Mouse (Mus musculus) heart, adult 8-10 months (tissue): ENCODE measurements around the gene Ube2o. TPM values are rescaled to one million over a fixed set of nuclear protein-coding genes. Genes with fewer than 3 reads are reported as not detected.

Experiments
- DNase-seq: peaks from one replicate; pipeline ENCODE4 v3.0.0; 2022; ENCODE audit warnings: low spot score
- total RNA-seq, 4 experiments: library from RNA; stranded (reverse); gene quantifications; 2 replicates each; pipeline ENCODE4 v1.2.4; 2022

Ube2o gene
- total RNA-seq, 4 experiments from 2014 or later: 27.4 to 33.1 (median 29.8) TPM

GRCm38 (mm10) chr11:116543110-116543509 lies 38.1 kb downstream of the Ube2o start:
- no peak for DNase-seq

DNA sequence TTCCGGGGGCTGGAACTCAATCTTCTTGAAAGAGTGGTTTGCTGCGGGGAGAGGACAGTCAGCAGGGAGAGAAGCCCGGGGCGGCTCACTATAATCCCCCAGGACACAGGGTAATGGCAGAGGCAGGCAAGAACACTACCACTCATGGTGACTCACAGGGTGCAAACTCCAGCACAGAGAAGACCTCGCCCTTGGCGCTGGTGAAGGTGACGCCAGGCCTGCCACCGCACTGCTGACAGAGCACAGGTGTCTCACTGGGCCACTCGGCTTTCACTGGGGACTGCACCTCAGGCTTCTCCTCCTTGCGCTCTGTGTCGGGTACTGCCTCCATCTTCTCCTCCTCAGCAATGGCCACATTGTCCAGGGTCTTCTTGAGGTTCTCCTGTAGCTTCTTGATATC lies 40.1 kb downstream of the Ube2o start:
- DNase-seq: no peak

GRCm38 (mm10) chr11:116538142-116538735 lies 43.0 kb downstream of the Ube2o start:
- no peak for DNase-seq

DNA sequence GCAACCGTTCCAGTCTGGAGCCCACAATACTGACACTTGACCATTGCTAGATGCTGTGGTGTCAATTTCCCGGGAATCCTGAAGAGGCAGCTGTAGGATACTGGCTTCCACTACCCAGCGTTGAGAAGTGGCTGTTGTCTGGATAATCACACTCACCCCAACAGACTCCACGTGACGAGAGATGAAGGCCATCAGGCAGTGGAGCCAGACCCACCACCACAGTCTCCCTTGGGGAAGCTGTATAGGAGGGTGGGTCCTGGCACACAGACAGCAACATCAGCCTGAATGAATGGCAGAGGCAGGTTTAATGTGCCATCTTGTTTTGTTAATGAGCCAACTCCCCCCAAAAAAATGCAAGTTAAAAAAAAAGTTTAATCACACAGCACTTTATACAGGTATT lies 43.9 kb downstream of the Ube2o start:
- no peak for DNase-seq

GRCm38 (mm10) chr11:116536685-116537084 lies 44.6 kb downstream of the Ube2o start:
- DNase-seq: no peak

DNA sequence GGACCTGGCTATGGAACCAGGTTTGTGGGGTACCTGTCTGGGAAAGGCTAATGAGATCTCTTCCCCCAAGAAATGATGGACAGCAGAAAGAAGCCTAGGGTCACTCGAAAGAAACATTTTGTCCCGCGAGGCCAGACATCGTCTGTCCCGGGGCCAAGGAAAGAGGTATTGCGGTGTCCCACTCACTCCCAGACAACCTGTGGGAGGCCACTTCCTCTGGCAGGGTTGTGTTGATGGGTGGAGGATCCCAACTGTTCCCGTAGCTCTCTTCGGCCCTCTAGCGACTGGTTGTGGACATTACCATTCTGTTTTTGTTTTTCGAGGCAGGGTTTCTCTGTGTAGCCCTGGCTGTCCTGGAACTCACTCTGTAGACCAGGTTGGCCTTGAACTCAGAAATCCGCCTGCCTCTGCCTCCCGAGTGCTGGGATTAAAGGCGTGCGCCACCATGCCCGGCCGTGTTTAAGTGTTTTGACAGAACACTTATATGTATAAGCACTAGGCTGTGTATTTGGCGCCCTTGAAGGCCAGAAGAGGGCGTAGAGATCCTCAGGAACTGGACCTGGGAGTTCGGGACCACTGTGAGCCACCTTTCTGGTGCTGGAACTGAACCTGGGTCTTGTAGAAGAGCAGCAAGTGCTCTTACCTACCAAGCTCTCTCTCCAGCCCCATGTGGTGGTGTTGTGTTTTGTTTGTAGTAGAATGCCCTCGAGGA lies 46.9 kb downstream of the Ube2o start:
- DNase-seq: peak; percentile 82

DNA sequence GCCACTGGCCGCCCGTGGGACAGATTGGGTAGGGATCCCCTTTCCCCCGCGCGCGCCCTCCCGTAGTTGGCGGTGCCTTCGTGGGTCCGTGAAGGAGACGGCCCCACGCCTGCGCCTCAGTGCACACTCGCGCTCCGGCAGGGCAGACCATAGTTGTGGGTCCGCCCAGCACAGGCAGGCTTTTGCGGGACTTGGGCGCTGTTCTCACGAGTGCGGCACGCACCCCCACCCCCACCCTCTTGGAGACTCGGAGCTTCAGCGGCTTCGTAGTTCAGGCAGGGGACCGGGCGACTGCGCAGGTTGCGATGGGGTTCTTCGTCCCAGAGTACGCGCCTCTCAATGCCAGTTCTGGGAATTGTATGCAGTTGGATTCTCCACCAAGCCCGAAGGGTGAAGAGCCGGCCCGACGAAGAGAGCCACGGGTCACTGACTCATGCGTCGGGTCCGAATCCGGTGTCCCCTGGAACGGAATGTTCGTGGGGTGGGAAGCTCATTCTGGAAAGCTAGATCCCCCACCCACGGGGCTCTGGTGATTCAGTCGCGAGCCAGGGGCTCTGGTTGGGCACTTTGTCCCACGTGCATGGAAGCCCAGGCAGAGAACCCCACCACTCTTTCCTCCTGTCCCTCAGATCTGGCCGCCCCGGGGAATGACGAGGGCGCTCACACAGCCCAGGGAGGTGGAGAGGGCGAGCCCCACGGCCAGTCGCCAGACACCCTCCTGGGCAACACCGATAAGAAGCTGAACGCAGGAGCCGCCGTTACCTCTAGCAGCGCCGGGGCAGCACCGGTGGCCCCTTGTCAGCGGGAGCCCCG lies 47.7 kb downstream of the Ube2o start:
- peak; percentile 25 for DNase-seq

- peak; percentile 66 for DNase-seq
Observed at GRCm38 (mm10) chr11:116532810-116533338, 48.4 kb downstream of the Ube2o start.

DNA sequence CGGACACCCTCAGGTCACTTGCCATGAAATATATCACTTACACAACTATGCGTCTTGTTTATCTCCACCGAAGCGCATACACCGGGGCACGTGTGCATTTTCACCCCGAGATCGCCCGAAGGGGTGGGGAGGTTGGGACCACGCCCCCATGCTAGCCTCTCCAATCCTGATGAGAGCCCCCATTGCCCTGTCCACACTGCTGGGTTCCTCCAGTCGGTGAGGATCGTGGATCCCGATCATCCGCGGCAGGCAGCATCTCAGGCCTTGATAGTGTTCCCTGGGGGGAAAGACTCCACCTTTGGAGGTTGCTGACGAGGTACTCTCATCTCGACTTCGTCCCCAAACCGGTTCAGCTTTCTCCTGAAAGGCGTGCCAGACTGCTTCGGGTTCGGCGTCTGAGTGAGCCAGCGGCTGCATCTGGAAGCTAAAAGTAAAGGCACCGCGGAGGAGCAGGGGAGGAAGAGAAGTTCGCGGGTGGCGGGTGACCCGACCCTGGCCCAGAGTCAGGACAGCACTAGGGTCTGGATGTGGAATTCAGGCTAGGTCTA lies 48.9 kb downstream of the Ube2o start:
- peak; percentile 22 for DNase-seq

GRCm38 (mm10) chr11:116531371-116532191 lies 49.7 kb downstream of the Ube2o start:
- no peak for DNase-seq

DNA sequence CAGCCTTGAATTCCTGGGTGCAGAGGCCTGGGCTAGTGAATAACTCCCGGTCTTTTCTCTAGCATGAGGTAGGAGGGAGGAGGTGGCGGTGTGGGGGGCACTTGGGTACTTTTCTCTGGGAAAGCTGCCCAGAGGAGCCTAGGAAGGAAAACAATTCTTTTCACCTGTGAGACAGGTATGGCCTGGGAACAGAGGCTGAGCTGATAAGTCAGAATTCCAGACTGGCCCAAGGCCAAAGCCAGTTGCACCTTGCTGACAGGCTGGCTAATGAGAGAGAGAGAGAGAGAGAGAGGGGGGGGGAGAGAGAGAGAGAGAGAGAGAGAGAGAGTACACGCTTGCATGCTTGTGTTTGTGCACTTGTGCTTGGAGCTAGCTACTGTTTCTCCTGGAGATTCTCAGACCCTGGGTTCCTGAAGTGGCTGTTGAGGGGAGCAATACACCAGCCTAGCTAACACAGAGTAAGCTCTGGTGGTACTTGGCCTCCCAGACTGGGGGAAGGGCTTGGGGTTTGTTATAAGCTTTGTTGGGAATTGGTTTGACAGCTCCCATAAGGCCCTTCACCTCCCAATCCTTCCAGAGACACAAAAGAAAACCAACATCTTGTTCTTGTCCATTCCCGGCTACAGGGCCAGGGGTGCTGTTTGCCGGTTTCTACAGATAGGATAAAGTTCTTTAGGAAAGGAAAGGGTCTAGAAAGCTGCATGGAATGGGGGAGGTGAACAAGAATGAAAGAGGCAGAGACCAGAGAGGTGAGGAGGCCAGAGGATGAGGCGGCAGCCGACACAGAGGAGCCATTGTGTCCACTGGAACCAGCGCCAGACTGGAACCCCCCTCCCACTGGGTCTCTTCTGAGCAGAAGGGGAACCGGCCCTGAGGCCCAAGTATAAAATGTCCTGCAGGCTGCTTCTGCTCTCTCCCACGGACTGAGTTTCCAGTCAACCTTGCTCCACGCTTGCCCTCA lies 50.8 kb downstream of the Ube2o start, which contains the start of gene Sphk1:
TSS of gene Sphk1 (plus strand) at position 739 of the 961 bp plus-strand sequence.
- no peak for DNase-seq

- no peak for DNase-seq
Observed at GRCm38 (mm10) chr11:116528636-116529320, 52.5 kb downstream of the Ube2o start.

GRCm38 (mm10) chr11:116523699-116524189 lies 57.5 kb downstream of the Ube2o start:
- peak; percentile 67 for DNase-seq

GRCm38 (mm10) chr11:116522886-116523698 lies 58.2 kb downstream of the Ube2o start:
- DNase-seq: peak; percentile 63

GRCm38 (mm10) chr11:116522046-116522445 lies 59.2 kb downstream of the Ube2o start:
- no peak for DNase-seq

DNA sequence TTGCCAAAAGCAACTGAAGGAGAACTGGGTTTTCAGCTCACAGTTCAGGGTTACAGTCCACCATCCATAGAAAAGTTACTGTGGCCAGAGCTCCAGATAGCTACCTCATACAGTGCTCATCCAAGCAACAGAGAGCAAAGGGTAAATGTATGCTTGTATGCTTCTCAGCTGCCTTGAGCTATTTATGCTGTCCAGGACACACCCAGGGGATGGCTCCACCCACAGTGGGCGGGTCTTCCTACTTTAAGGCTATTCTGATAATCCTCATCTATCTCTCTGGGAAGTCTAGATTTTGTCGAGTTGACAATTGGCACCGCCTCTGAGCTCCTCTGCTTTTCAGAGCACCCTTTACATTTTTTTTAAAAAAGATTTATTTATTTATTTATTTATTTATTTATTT lies 60.1 kb downstream of the Ube2o start:
- no peak for DNase-seq

GRCm38 (mm10) chr11:116518482-116518881 lies 62.8 kb downstream of the Ube2o start:
- peak; percentile 46 for DNase-seq
